Mouse (Mus musculus) frontal cortex, adult (tissue): ENCODE results near the gene Adgrl3.

Experiments used
- ATAC-seq: cut with Nextera tagmentation; 2 replicates; pipeline ENCODE4 v1.9.2; 2017; ENCODE audit warnings: mild to moderate bottlenecking, moderate library complexity, mixed read lengths; ENCODE audit not compliant: low TSS enrichment

Adgrl3 gene

DNA sequence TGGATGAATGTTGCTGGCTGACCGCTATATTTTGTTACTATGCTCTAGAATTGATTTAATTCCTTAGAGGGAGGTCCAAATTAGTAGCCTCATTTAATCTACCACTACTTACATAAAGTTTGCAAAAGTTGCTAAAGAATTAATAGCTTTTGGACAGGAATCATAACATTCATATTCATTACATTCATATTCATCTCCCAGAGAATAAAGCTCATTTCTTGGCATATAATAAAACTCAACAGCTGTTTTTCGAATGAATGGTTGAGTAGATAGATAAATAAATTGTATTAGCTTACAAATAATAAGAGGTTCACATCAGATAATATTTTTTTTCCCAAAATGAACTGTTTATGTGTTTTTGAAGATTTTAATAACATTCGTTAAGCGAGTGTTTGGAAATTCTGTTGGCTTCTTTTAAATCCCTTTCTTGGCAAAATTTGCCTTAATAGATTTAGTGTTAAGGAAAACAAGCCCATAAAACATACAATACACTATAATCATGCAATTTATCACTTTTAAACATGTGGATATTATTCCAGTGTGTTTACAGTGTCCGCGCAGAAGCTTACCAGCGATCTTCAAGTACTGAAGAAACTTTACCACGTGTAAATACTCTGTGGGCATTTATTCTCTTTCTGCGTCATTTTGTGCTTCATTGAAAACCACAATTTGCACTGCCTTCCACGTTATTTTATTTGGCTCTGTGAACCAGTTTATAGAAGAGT lies 350.4 kb downstream of the Adgrl3 start:
- no peak for ATAC-seq

- no peak for ATAC-seq
Measured at GRCm38 (mm10) chr5:81375992-81376391, 356.1 kb downstream of the Adgrl3 start.

- no peak for ATAC-seq
Measured at GRCm38 (mm10) chr5:81405582-81406143, 385.7 kb downstream of the Adgrl3 start.

- no peak for ATAC-seq
Measured at GRCm38 (mm10) chr5:81417326-81417725, 397.4 kb downstream of the Adgrl3 start.

GRCm38 (mm10) chr5:81427393-81427792 lies 407.5 kb downstream of the Adgrl3 start:
- no peak for ATAC-seq

DNA sequence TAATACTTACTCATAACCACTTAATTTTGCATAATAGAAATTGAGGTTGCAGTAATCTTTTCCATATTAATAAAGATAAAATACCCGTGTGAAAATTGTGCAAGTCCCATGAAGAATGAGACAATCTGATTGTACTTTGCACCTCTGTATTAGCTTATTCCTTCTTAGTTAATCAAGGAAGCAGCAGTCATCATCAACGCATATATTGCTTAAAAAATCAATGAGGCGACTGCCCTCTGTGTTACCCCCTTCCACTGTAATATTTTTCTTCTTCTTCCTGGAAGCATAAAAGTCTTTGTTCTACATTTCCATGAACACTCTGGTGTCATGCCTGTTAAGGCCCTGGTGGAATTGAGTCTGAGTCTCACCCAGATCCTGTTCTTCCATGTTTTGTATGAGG lies 416.4 kb downstream of the Adgrl3 start:
- no peak for ATAC-seq

DNA sequence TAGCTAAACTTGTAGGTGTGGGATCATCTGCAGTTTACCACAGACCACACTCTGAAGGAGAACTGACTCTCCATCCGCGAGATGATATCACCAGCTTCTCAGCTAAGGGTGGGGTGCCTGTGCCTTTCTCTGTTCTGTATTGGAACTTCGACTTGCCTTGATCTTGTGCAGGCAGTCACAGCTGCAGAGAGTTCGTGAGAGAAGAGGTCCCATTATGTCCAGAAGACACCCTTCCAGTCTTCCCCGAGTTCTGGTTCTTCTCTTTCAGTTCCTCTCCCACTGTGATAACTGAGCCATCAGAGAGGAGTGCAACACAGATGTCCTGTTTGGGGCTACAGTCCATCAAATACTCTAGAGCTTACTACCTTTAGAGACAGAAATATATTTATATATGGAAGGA lies 422.2 kb downstream of the Adgrl3 start:
- peak; percentile 31; the same call in 1 of the 2 replicates for ATAC-seq

- peak; percentile 94 for ATAC-seq
Measured at GRCm38 (mm10) chr5:81465971-81466370, 446.0 kb downstream of the Adgrl3 start.

DNA sequence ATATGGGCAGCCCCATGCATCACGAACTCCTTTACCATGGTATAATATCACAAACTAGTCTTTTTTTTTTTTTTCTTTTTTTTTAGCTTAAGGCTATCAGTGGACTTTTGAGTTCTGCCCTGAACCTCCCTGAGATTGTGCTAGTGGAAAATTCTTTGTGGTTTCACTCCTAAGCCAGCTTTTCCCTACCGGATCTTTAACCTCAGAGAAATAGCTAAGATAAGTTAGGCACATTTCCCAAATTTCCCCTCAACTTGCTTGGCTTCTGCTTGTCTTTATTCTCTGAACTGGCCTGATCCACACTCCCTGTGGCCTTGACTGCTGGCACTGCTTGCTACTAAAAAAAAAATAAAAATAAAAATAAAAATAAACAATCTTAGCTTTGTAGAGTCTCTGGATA lies 454.7 kb downstream of the Adgrl3 start:
- no peak for ATAC-seq

DNA sequence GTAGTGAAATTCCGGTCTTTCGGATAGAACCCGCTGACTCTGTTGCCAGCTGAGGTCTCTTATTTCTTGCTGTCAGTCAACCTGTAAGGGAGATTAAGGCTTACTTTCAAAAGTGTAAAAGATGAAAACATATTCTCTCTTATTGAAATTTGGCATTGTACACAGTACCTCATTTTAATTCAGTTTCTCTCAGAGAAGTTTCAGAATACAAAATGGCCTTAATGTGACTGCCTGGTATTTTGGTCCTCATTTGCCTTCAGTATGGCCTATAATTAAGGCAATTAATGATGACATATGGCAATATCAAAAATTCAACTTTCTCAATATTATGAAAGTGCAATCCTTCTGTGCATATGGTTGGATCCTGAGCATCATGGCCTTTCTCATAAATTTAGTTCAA lies 455.5 kb downstream of the Adgrl3 start:
- peak; percentile 21; the same call in 1 of the 2 replicates for ATAC-seq

DNA sequence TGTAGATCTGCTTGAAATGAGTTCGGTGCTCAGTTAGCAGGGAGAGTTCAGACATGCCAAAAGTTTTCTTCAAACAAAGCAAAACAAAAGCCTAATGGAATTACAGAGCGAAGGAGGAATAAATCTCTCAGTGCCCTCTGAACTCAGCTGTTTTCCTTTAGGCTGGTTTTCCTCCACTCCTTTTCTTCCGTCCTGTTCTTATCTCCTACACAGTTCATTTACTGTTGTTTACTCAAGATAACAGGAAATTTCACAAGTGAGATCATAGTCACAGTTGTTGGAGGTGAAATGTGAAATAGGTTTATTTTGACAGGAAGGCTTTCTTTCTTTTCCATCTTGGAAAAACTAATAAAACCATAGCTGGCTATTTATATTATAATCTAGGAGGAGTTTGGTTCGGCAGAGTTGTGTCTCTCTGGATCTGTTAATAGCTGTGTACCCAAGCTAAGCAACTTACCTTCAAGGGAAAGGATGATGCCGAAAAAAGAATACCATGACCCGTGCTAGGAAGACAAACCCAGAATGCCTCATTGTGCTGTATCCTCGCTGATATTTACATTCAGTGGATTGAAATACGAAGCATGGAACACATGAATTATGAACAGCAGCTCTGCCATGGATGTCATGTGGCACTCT lies 456.2 kb downstream of the Adgrl3 start:
- ATAC-seq, result no peak

DNA sequence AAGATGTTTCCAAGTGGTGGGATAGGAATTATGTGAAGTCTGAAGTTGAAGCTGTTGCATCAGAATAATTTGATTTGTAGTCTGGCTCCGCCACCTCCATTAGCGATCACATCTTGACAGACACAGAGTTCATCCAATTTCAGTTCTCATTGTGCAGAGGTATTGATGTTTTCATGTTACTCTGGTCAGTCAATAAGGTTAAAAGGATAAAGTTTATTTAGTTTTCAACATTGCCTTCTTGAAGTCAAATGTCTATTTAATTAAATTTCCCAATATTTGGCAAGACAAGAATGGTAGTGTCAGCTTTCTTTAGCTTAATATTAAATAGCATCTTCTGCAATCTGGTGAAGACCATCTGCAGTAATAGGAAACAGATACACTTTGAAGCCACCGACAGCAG lies 461.0 kb downstream of the Adgrl3 start:
- no peak for ATAC-seq

- no peak for ATAC-seq
Measured at GRCm38 (mm10) chr5:81483890-81484289, 464.0 kb downstream of the Adgrl3 start.

GRCm38 (mm10) chr5:81501076-81501475 lies 481.1 kb downstream of the Adgrl3 start:
- no peak for ATAC-seq

DNA sequence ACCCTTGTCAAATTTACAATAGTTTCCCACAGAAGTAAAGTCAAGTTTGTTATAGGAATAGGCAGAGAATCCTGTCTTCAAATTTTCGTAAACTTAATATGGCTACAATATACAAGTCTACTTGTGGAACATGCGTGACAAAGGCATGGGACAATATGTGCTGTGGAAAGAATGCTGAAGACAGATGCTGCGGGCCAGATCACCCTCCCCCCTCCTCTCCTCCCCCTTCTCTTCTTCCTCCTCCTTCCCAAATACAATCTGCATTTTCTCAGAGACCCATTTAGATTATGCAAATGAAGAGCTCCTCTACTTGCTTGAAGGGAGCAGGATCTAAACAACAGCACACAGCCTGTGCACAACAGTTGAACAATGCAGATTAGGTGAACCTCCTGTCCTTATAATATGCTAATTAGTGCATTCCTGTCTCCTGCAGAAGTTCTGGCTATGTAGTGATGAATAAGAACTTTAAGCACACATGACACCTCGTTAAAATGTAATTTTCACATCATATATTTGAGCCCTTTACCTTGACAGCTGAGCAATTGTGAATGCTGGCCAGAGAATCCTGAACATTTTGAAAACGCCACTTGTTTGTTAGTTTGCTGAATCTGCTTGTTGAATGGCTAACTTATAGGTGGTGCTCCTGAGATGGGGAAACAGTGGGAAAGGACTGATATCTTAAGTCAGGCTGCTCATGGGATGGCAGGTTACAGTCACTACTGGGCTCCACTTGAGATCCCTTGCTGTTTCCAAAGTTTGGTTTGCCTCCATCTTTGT lies 499.0 kb downstream of the Adgrl3 start:
- ATAC-seq, result no peak

DNA sequence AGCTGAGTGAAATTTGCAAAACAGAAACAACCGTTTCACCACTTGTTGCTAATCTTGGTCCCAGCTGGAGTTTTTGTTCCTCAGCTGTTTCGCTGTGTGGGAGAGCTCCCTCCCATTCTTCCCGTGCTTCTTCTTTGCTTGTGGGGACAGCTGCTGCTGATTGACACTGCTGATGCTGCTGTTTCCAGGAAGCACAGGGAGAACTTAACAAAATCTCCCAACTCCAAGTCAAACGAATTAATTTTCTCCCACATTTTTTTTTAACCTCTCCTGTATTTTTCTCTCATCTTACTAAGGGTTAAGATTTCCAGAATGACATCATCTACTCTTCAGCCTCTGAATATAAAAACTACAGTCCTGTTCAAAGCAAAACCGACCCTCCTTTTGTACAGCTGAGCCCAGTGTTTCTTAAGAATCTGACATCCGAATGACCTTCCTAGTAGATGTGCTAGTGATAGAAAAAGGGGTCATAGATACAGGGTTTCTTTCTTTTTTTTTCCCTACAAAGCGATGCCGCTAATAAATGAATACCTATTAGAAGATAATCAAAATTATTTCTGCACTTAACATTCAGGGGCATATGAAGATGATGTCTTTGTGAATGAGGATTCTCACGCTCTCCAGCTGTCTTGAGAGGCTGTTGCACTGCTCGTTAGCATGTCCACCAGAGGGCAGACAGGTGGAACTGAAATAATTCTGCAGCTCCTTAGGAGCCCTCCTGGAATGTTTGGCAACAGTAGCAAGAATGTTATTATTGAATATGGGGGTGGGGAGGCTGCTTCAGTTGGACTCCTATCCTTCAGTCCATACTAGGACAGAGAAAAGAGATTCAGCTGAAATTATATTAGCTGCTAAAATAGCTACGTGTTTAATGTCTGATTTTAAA lies 499.8 kb downstream of the Adgrl3 start:
- ATAC-seq, result peak; percentile 92

DNA sequence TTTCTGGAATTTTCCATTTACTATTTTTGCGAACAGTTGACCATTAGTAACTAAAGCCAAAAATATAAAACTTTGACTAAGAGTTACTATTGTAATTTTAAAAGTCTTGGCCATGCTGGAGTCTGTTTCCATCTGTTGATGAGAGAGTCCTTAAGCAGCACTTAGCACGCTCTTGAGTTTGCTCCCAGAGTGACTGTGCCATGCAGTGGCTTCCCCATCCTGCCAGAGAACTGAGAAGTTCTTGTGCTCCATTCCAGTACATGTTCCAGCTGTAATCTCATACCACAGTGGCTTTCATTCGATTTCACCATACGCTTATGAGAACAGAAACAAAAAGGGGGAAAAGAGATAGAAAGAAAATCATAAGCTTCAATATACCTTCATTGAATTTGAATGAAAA lies 502.8 kb downstream of the Adgrl3 start:
- no peak for ATAC-seq

GRCm38 (mm10) chr5:81524532-81524961 lies 504.6 kb downstream of the Adgrl3 start:
- ATAC-seq, result peak; percentile 21; the same call in 1 of the 2 replicates

DNA sequence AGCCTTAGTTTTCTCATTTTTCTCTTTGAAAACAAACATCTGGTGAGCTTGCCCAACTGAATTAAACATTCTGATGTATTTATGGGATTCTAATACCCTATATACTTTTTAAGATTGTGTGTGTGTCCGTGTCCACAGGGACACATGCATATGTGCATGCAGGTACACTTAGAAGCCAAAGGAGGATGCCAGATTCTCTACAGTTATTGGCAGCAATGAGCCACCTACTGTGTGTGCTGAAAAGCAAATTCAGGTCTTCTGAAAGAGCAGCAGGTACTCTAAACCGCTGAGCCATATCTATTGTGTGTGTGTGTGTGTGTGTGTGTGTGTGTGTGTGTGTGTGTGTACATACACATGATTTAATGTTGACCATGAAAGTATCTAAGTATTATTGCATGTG lies 505.4 kb downstream of the Adgrl3 start:
- ATAC-seq, result no peak

- ATAC-seq, result peak; percentile 31; the same call in 1 of the 2 replicates
Measured at GRCm38 (mm10) chr5:81531639-81532038, 511.7 kb downstream of the Adgrl3 start.

GRCm38 (mm10) chr5:81550211-81550610 lies 530.3 kb downstream of the Adgrl3 start:
- ATAC-seq, result no peak
